Mouse (Mus musculus) neutrophil, adult 83 days (primary cell): ENCODE measurements around the gene Dctn5. TPM values are rescaled to one million over a fixed set of nuclear protein-coding genes. Genes with fewer than 3 reads are reported as not detected.

Source experiments
- total RNA-seq, 2 experiments: library from RNA; stranded (reverse); gene quantifications; one replicate each; pipeline ENCODE4 v1.2.4; 2023

Gene Dctn5
- 10 to 100 TPM; 48.5 to 63.0 TPM for total RNA-seq

DNA sequence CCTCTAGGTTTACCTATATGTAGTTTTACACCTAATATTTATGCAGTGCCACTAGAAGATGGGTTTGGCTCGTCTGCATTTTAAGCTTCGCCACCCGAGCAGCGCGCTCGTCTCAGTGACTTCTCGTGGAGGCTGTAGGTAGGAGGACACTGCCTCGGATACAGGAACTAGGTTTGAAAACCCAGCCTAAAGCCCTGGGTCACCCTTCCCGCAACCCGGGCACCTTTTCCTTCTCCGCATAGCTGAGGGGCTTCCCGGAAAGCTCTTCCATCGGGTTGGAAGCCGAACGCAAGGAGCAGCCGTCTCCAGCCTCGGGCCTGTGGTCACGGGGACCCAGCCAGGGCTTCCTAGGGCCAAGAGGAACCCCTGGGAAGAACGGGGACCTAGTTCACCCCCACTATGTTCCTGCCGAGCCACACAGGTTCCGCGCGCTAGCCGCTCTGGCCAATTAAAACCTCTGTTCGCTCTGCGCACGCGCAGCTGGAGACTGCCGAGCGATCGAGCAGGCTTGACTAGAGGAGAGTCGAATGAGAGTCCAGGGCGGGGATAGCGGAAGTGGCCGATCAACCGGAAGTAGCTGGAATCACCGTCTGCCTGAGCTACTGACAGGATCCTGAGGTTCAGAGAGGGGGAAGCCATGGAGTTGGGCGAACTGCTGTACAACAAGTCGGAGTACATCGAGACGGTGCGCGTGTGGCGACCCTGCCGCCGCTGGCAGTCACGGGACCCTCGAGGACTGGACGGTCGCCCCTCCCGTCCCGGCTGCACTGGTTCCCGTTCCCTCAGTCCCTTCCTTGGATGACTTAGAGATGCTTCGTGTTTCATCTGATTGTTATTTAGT lies at the start of gene Dctn5, which contains the start of gene Palb2:
Gene Dctn5 (plus strand): TSS at position 545 of the 841 bp plus-strand sequence.
Gene Palb2 (minus strand): TSS at position 489 of the 841 bp plus-strand sequence.

DNA sequence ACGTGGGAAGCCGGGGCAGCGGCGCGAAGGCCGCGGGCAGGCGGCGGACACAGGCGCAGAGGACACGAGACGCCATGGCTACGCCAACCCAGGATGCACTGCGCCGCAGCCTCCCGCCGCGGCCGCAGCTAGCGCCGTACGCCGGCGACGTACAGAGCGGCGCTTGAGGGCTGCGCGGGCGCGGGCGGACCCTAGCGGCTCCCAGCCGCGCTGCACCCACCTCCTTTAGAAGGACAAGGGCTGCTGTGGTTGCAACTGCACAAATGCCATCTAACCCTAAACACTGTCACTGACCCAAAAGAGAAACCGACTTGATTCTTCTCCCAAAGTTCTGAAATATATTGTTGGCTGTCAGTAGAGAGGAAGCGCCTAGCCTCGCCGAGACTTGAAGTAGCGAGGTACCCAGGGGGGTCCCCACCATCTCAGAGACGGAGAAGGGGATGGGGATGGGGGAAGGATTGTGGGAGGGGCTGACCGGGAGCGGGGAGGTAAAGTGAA lies 31.0 kb upstream of the Dctn5 start, which contains the start of gene Ndufab1:
Gene Ndufab1 (minus strand): TSS at position 140 of the 498 bp plus-strand sequence.

DNA sequence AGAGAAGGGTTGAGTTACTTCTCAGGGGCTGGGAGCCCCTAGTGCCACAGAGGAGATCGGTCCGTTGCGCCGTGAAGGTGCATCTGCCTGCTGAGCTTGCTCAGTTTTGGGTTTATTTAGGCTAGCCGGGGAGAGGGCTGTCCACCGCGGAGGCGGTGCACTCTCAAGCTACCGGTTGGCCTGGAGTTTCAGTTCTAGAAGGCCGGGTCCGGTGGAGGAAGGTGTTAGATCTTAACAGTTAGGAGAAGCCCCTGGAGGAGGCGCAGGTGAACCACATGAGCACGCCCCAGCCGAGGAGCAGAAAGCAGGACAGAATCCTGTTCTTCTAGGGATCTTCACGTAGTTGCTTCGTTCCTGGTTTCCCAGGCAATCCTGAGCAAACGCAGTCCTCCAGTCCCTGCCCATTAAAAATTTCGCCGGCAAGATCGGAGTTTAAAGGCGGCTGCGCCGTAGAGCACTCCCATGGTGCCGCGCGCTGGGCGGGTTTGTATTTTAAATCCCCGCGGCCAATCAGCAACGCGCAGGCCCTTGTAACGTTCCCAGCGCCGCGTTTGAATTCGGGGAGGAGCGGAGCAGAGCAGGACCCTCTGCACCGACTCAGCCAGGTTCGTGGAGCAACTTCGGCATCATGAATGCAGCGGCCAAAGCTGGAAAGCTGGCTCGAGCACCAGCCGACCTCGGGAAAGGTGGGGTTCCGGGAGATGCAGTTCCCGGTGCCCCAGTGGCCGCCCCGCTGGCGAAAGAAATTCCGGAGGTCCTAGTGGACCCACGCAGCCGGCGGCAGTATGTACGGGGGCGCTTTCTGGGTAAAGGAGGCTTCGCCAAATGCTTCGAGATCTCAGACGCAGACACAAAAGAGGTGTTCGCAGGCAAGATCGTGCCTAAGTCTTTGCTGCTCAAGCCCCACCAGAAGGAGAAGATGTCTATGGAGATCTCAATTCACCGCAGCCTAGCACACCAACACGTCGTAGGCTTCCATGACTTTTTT lies 26.4 kb downstream of the Dctn5 start, which contains the start of gene Plk1:
Gene Plk1 (plus strand): TSS at position 525 of the 988 bp plus-strand sequence.

DNA sequence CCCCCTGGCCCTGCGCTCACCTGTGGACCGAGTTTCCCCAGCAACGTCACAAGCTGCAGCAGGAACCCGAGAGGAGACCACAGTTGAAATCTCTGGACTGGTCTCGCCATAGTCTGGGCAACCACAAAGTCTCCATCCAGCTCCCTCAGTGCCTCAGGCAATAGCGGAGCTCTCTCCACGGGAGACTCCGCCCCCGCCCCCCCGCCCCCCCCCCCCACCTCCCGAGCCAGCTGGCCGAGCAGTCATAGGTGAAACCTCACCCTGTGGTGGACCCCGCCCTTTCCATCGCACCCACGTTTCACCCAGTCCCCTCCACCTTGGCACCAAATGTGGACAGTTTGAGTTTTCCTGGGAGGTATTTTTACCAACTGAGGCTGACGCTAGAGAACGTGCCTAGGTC lies 53.2 kb downstream of the Dctn5 start, which contains the start of gene Ern2:
Gene Ern2 (minus strand): TSS at position 165 of the 400 bp plus-strand sequence.

Other genes with a start within 250 kb of the Dctn5 start
- gene Cog7, start 151.3 kb upstream of the Dctn5 start, total RNA-seq = 10 to 100 TPM; 10.7 to 11.5 TPM
- gene Gga2, start 111.8 kb upstream of the Dctn5 start, total RNA-seq = 10 to 100 TPM; 15.6 to 19.8 TPM
- gene Ubfd1, start 65.9 kb upstream of the Dctn5 start, total RNA-seq = 10 to 100 TPM; 11.9 to 14.6 TPM
- gene Ears2, start 65.8 kb upstream of the Dctn5 start, total RNA-seq = 1 to 10 TPM; 1.2 to 1.5 TPM
- gene Ndufab1, start 31.2 kb upstream of the Dctn5 start, total RNA-seq = 10 to 100 TPM; 61.9 to 67.2 TPM
- gene Palb2, start 56 bp upstream of the Dctn5 start, total RNA-seq = 1 to 10 TPM; 7.7 to 8.8 TPM
- gene Plk1, start 26.4 kb downstream of the Dctn5 start, total RNA-seq = 10 to 100 TPM; 56.4 to 66.6 TPM
- not detected for gene Ern2, start 53.2 kb downstream of the Dctn5 start, total RNA-seq
- gene Chp2, start 86.5 kb downstream of the Dctn5 start, total RNA-seq = not detected
- gene Prkcb, start 155.7 kb downstream of the Dctn5 start, total RNA-seq = 100 to 1,000 TPM; 197 to 219 TPM